Mouse (Mus musculus): ENCODE measurements around the gene Tbc1d16. TPM values are rescaled to one million over a fixed set of nuclear protein-coding genes. Genes with fewer than 3 reads are reported as not detected.
A peak's percentile ranks its signal among the peaks of the same experiment; 100 is the strongest.
"Not testable (repeated sequence)": the region's sequence is repeated elsewhere in the genome, so short reads cannot be mapped to it uniquely, and the experiment has no call there.

Tbc1d16 gene
- polyA plus RNA-seq, 1 experiment from 2014 or later = 20.9 TPM

DNA sequence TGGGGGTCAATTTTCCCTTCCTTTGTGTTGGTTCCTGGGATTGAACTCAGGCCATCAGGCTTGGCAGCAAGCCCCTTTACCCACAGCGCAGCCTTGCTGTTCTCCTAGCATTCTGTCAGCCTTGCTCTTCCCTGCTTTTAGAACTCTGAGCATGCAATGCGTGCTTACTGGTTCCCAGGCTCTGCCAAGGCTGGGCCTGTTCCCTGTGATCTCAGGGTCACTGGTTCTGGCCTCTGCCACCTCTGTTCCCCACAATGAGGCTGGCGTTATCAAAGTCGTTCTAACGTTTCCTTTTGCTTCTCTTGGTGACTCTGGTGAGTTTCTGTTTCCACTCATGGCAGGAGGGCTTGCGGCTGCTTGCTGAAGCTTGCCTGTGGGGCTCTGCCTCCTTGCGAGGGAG, 110.4 kb downstream of the Tbc1d16 start:
- no peak overlapping the region for H3K4me3 ChIP-seq
- no peaks in the 10 kb centered on the region for H3K36me3 ChIP-seq
- H3K9ac ChIP-seq = no peak overlapping the region
- no peak overlapping the region for H3K27ac ChIP-seq
- no peaks in the 10 kb centered on the region for H3K9me3 ChIP-seq
- no peaks in the 10 kb centered on the region; the same call in 1 of the 2 replicates for H3K4me1 ChIP-seq
- 60% methylated on average over 7 of the region's 7 CpGs for WGBS
- H3K27me3 ChIP-seq = no peaks in the 10 kb centered on the region
- H3K4me2 ChIP-seq = no peak overlapping the region
- no peak for ATAC-seq (ENCODE audit: borderline replicate concordance, extremely low read depth, low FRiP score, low TSS enrichment)

DNA sequence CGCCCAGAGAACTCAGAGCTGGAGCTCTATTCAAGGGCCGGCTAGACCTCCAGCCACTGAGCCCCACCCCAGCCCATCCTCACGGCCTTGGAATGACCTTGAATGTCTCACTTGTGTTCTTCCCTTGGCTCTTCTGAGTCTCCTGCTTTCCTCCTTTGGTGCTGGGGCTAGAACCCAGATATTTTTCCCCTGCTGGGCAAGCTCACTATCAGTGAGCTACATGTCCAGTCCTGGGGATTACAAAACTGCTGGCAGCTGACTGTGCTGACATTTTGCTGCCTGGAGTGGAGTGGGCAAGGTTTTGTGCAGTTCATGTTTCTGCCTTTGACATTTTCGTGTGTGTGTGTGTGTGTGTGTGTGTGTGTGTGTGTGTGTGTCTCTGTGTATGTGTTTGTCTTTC, 111.3 kb downstream of the Tbc1d16 start:
- H3K4me2 ChIP-seq = no peak overlapping the region
- no peak overlapping the region for H3K4me3 ChIP-seq
- ATAC-seq (ENCODE audit: borderline replicate concordance, extremely low read depth, low FRiP score, low TSS enrichment) = no peak
- H3K27me3 ChIP-seq = no peaks in the 10 kb centered on the region
- 48% methylated on average over 4 of the region's 4 CpGs for WGBS
- H3K27ac ChIP-seq = no peak overlapping the region
- no peak overlapping the region for H3K9ac ChIP-seq
- no peaks in the 10 kb centered on the region for H3K9me3 ChIP-seq
- no peaks in the 10 kb centered on the region for H3K36me3 ChIP-seq
- no peaks in the 10 kb centered on the region; the same call in 1 of the 2 replicates for H3K4me1 ChIP-seq

DNA sequence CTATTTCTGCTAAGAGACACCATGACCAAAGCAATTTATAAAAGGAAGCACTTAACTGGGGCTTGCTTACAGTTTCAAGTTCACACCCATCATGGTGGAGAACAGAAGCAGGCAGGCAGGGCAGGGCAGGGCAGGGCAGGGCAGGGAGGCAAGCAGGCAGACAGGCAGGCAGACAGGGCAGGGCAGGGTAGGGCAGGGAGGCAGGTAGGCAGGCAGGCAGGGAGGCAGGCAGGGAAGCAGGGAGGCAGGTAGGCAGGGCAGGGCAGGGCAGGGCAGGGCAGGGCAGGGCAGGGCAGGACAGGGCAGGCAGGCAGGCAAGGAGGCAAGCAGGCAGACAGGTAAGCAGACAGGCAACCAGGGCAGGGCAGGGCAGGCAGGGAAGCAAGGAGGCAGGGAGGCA, 115.6 kb downstream of the Tbc1d16 start:
- no peaks in the 10 kb centered on the region for H3K36me3 ChIP-seq
- H3K27ac ChIP-seq = no peak overlapping the region
- peaks cover 5% of the 10 kb centered on the region; the same call in 1 of the 2 replicates for H3K4me1 ChIP-seq
- no peak for ATAC-seq (ENCODE audit: borderline replicate concordance, extremely low read depth, low FRiP score, low TSS enrichment)
- H3K9ac ChIP-seq = no peak overlapping the region
- no peak overlapping the region for H3K4me2 ChIP-seq
- H3K4me3 ChIP-seq = no peak overlapping the region
- no peaks in the 10 kb centered on the region for H3K9me3 ChIP-seq
- H3K27me3 ChIP-seq = no peaks in the 10 kb centered on the region

DNA sequence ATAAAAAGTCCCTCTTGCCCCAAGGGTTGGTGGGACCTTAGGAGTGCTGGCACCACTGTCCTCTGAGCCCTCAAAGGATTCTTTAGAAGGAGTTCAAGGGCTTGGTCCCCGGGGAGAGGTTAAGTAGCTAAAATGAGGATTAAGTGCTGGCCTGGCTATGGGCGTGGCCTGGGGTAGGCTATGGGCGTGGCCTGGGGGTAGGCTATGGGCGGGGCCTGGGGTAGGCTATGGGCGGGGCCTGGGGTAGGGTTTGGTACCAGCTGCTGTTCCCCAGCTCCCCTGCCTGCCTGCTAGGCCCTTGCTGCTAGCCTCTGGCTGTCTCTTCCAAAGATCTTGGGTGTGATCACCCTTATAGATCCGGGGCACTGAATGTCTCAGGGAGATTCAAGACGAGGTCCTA, 117.0 kb downstream of the Tbc1d16 start:
- Histone ChIP-seq H3K9ac (no peak overlapping the region), H3K9me3 (no peaks in the 10 kb centered on the region), H3K4me2 (no peak overlapping the region), H3K4me3 (no peak overlapping the region), H3K4me1 (peaks cover 7% of the 10 kb centered on the region; the same call in 1 of the 2 replicates), H3K27me3 (no peaks in the 10 kb centered on the region), H3K27ac (no peak overlapping the region), H3K36me3 (no peaks in the 10 kb centered on the region)
- peak; percentile 55; the same call in 1 of the 2 replicates for ATAC-seq (ENCODE audit: borderline replicate concordance, extremely low read depth, low FRiP score, low TSS enrichment)
- 18% methylated on average over 7 of the region's 7 CpGs for WGBS

DNA sequence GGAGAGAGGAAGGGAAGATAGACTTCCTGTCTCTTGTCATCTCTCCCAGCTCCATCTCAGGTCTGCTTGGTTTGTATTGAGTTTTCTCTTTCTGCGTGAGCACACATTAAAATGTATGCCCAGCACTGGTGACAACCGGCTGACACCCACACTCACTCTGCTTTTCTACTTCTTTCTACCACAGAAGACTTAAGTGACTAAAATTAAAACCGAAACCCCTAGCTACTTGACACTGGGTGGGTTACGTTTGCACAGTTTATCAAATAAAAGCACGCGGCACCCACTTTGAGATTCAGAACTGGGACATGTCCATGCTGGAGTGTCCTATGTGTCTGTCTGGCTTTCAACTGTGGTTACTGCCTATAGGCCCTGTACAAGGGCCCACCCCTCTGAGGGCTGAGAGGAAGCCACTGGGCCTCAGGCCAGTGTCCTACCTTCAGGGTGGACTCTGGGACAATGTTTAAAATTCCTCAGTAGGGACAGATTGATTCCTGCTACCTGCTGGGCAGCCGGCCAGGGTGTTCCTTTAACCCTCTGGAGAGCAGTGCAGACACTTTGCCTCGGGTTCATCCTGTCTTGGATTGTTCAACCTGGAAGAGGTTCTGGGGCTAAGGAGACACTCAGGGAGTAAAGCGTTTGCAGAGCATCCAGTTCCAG, 118.8 kb downstream of the Tbc1d16 start:
- H3K4me1 ChIP-seq = peaks cover 20% of the 10 kb centered on the region
- ATAC-seq (ENCODE audit: borderline replicate concordance, extremely low read depth, low FRiP score, low TSS enrichment) = no peak
- H3K27ac ChIP-seq = peak overlapping the region; percentile 20; the same call in 1 of the 2 replicates

DNA sequence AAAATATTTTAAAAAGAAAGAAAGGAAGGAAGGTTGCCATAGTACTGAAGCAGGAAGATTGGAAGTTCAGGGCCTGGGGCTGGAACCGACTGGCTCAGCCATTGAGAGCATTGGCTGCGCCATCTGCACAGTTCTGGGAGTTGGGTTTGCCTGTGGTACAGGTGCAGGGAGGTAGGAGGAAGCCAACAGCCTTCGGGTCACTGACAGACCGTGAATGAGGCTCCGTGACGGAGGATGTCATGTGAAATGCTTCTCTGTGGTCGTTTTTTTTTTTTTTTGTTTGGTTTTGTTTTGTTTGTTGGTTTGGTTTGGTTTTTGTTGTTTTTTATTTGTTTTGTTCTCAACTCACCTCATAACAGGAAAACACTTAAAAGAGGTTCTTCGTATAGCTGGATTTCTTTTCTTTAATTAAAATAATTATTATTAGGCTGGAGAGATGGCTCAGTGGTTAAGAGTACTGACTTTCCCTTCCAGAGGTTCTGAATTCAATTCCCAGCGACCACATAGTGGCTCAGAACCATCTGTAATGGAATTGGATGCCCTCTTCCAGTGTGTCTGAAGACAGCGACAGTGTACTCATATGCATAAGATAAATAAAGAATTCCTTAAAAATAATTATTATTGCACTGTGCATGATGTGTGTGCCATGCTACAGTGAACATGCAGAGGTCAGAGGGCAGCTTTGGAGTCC, 119.6 kb downstream of the Tbc1d16 start:
- Histone ChIP-seq H3K36me3 (no peaks in the 10 kb centered on the region), H3K4me1 (peaks cover 20% of the 10 kb centered on the region), H3K9ac (no peak overlapping the region), H3K4me2 (no peak overlapping the region), H3K4me3 (no peak overlapping the region), H3K9me3 (no peaks in the 10 kb centered on the region), H3K27ac (no peak overlapping the region), H3K27me3 (no peaks in the 10 kb centered on the region)
- WGBS = 76% methylated on average over 10 of the region's 10 CpGs
- no peak for ATAC-seq (ENCODE audit: borderline replicate concordance, extremely low read depth, low FRiP score, low TSS enrichment)

More for the DNA sequence above, 118.8 kb downstream of the Tbc1d16 start:
- H3K4me2 ChIP-seq = no peak overlapping the region
- H3K4me3 ChIP-seq = no peak overlapping the region
- H3K9ac ChIP-seq = no peak overlapping the region
- no peaks in the 10 kb centered on the region for H3K27me3 ChIP-seq
- no peaks in the 10 kb centered on the region for H3K9me3 ChIP-seq
- 51% methylated on average over 9 of the region's 9 CpGs for WGBS
- H3K36me3 ChIP-seq = no peaks in the 10 kb centered on the region

DNA sequence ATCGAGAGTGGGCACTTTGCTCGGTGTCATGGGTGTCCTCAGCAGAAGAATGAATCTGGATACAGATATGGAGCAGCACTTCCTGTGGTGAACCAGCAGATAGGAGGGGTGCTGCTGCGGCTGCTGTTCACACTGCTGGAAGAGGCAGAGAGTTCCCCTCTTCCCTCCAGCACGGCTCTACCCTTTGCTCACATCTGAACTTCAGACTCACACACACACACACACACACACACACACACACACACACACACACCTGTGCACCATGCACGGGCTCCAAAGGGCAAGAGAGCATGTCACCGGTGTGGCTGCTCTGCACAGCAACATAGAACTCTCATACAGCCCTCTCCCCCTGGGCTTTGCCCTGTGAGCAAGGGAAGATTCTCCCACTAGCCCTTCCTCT, 122.0 kb downstream of the Tbc1d16 start:
- Histone ChIP-seq H3K27ac (no peak overlapping the region), H3K4me2 (no peak overlapping the region)
- peak; percentile 24; the same call in 1 of the 2 replicates for ATAC-seq (ENCODE audit: borderline replicate concordance, extremely low read depth, low FRiP score, low TSS enrichment)

DNA sequence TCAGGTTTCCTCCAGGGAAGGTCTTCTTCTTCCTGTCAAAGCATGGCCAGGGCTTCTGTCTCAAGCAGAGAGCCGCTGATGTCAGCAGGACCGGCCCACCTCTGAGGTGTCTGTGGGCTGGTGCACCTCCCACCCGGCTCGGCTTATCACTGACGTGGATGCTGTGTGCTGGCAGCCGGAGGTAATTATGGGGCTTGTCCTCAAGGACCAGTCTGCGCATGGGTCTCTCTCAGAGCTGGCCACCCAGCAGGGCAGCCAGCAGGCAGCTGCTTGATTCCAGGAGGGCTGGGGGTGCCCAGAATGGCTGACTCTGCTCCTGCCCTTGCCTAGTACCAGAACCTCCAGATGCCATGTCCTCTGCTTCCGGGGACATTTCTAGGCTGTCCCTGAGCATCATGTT, 122.6 kb downstream of the Tbc1d16 start:
- Histone ChIP-seq H3K4me1 (peaks cover 23% of the 10 kb centered on the region), H3K4me2 (peak overlapping the region; percentile 7), H3K9ac (no peak overlapping the region), H3K9me3 (no peaks in the 10 kb centered on the region), H3K4me3 (no peak overlapping the region), H3K36me3 (no peaks in the 10 kb centered on the region), H3K27ac (no peak overlapping the region), H3K27me3 (no peaks in the 10 kb centered on the region)
- ATAC-seq (ENCODE audit: borderline replicate concordance, extremely low read depth, low FRiP score, low TSS enrichment) = no peak; the same call in 1 of the 2 replicates
- WGBS = 12% methylated on average over 8 of the region's 8 CpGs

More for the DNA sequence above, 122.0 kb downstream of the Tbc1d16 start:
- WGBS = 21% methylated on average over 6 of the region's 6 CpGs
- no peaks in the 10 kb centered on the region for H3K36me3 ChIP-seq
- peaks cover 23% of the 10 kb centered on the region for H3K4me1 ChIP-seq
- H3K27me3 ChIP-seq = no peaks in the 10 kb centered on the region
- no peak overlapping the region for H3K4me3 ChIP-seq
- H3K9me3 ChIP-seq = no peaks in the 10 kb centered on the region
- H3K9ac ChIP-seq = no peak overlapping the region

DNA sequence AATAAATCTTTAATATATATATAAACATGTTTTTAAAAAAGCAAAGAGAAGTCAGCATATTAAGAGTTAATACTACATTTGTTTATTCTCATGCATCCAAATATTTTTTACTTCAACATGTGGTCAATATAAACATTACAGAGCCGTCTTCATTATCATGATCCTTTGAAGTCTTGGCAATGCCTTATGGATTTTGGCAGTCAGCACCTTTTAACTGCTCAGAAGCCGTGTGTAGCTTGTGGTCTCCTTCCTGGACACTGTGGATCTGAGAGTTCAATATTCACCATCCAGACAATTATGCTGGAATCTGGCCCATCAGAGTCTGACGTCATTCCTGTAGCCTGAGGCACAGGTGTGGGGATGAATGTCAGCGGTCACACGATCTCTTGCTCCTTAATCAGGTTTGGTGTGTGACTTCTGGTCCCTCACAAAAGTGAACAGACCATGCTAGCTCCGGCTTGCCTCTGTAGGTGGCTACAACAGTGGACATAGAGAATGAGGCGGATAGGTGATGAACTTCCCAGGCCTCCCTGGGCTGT, 123.2 kb downstream of the Tbc1d16 start:
- H3K9me3 ChIP-seq = no peaks in the 10 kb centered on the region
- peak overlapping the region; percentile 7; the same call in 1 of the 2 replicates for H3K4me2 ChIP-seq
- peaks cover 23% of the 10 kb centered on the region for H3K4me1 ChIP-seq
- peak; percentile 20; the same call in 1 of the 2 replicates for ATAC-seq (ENCODE audit: borderline replicate concordance, extremely low read depth, low FRiP score, low TSS enrichment)
- 35% methylated on average over 7 of the region's 7 CpGs for WGBS
- no peak overlapping the region for H3K27ac ChIP-seq
- no peak overlapping the region for H3K9ac ChIP-seq
- H3K36me3 ChIP-seq = no peaks in the 10 kb centered on the region
- no peak overlapping the region for H3K4me3 ChIP-seq
- H3K27me3 ChIP-seq = no peaks in the 10 kb centered on the region

DNA sequence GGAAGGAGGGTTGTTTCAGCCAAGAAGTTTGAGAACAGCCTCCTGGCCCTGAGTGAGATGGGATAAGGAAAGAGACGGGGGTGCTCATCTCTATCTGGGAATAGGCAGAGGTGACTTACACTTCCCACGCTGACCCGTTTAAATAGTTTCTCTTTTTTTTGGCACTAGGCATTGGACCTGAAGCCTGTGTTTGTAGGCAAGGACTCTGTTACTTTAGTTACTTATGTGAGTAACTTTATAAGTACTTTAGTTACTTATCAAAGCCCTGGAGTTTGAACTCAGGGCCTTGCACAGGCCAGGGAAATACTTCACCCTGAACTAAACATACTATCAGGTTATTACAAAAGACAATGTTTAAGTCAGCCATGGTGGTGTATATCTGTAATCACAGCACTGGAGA, 124.3 kb downstream of the Tbc1d16 start:
- Histone ChIP-seq H3K4me3 (no peak overlapping the region), H3K9me3 (no peaks in the 10 kb centered on the region), H3K4me1 (peaks cover 18% of the 10 kb centered on the region), H3K4me2 (no peak overlapping the region), H3K9ac (no peak overlapping the region), H3K27ac (no peak overlapping the region), H3K27me3 (no peaks in the 10 kb centered on the region), H3K36me3 (no peaks in the 10 kb centered on the region)
- WGBS = 69% methylated on average over 3 of the region's 3 CpGs
- ATAC-seq (ENCODE audit: borderline replicate concordance, extremely low read depth, low FRiP score, low TSS enrichment) = no peak

DNA sequence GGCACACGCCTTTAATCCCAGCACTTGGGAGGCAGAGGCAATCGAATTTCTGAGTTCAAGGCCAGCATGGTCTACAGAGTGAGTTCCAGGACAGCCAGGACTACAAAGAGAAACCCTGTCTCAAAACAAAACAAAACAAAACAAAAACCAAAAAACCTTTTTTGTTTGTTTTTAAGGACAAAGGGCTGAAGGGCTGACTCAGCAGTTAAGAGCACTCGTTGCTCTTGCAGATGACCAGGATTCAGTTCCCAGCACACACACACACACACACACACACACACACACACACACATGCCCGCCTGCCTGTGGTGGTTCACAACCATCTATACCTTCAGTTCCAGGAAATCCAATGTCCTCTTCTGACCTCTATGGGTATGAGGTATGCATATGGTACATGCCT, 127.9 kb downstream of the Tbc1d16 start:
- not testable (repeated sequence) for H3K36me3 ChIP-seq; H3K4me2 ChIP-seq; H3K27me3 ChIP-seq; H3K4me1 ChIP-seq; H3K9ac ChIP-seq; ATAC-seq (ENCODE audit: borderline replicate concordance, extremely low read depth, low FRiP score, low TSS enrichment); H3K27ac ChIP-seq; H3K4me3 ChIP-seq; H3K9me3 ChIP-seq
- WGBS = 67% methylated on average over 4 of the region's 4 CpGs

DNA sequence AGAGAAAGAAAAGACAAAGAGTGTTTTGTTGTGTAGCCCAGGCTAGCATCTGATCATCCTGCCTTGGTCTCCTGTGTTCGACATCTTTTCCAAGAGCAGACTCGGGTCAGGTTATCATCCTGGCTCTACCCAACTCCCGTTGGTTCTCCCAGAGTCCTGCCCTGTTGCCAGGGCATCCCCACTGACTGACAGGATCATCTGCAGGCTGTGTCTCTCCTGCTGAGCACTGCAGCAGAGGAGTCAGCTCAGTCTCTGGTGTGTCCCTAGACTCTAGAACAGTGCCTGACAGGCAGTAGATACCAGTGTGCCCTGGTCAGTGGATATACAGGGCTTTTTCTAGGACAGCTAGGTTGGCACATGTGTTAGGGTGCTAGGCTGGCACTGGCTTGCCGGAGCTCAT, 130.1 kb downstream of the Tbc1d16 start:
- Histone ChIP-seq H3K9ac (no peak overlapping the region), H3K9me3 (no peaks in the 10 kb centered on the region), H3K27me3 (peaks cover 5% of the 10 kb centered on the region; the same call in 1 of the 2 replicates), H3K36me3 (no peaks in the 10 kb centered on the region), H3K27ac (no peak overlapping the region), H3K4me3 (no peak overlapping the region), H3K4me2 (no peak overlapping the region), H3K4me1 (0 out of 2 replicates have a peak, but pooled peaks cover 1% of the 10 kb centered on the region)
- ATAC-seq (ENCODE audit: borderline replicate concordance, extremely low read depth, low FRiP score, low TSS enrichment) = no peak
- 71% methylated on average over 4 of the region's 4 CpGs for WGBS
